Mouse (Mus musculus) neural tube, embryonic 13.5 days (tissue): ENCODE results near the gene Plekhm1. TPM values are rescaled to one million over a fixed set of nuclear protein-coding genes. Genes with fewer than 3 reads are reported as not detected.

Experiments used
- ATAC-seq: fragments of 200-750 bp; cut with Nextera tagmentation; 2 replicates; pipeline ENCODE4 v1.8.0; 2017; ENCODE audit warnings: low read depth, mild to moderate bottlenecking, moderate TSS enrichment, moderate library complexity
- H3K27ac ChIP-seq: fragments of 300-500 bp; sonication (generic); replicated peaks from 2 replicates; pipeline ENCODE4 v1.5.1; 2015; ENCODE audit warnings: moderate library complexity, mild to moderate bottlenecking, inconsistent platforms
- H3K27me3 ChIP-seq: fragments of 300-500 bp; sonication (generic); 2 replicates; pipeline ENCODE4 v1.6.1; 2015; ENCODE audit warnings: mild to moderate bottlenecking, inconsistent platforms
- H3K36me3 ChIP-seq: fragments of 300-500 bp; sonication (generic); 2 replicates; pipeline ENCODE4 v1.6.1; 2015; ENCODE audit warnings: mild to moderate bottlenecking, inconsistent platforms
- H3K4me1 ChIP-seq: fragments of 300-500 bp; sonication (generic); replicated peaks from 2 replicates; pipeline ENCODE4 v1.6.1; 2015; ENCODE audit warnings: inconsistent platforms
- H3K4me2 ChIP-seq: fragments of 300-500 bp; sonication (generic); 2 replicates; pipeline ENCODE4 v1.6.1; 2015; ENCODE audit warnings: inconsistent platforms, mild to moderate bottlenecking, moderate library complexity
- H3K4me3 ChIP-seq: fragments of 300-500 bp; sonication (generic); 2 replicates; pipeline ENCODE4 v1.5.1; 2015; ENCODE audit warnings: mild to moderate bottlenecking, inconsistent platforms
- H3K9ac ChIP-seq: fragments of 300-500 bp; sonication (generic); 2 replicates; pipeline ENCODE4 v1.6.1; 2015; ENCODE audit warnings: moderate library complexity, mild to moderate bottlenecking, inconsistent platforms
- H3K9me3 ChIP-seq: fragments of 300-500 bp; sonication (generic); 2 replicates; pipeline ENCODE4 v1.6.1; 2016; ENCODE audit warnings: inconsistent platforms
- WGBS: fragments of 180-500 bp; shearing (Covaris S2); methylation state at CpG from one replicate; pipeline ENCODE4 v1.1.7; 2015; 5-methylcytosine and 5-hydroxymethylcytosine counted together
- polyA plus RNA-seq: library from polyadenylated mRNA; unstranded; fragments of >200 nt; fragmentation: Nextera tagmentation; extraction: Ambion mirVana; gene quantifications from 2 replicates; pipeline ENCODE4 v1.2.1, GENCODE M21; 2015

Plekhm1 gene
- polyA plus RNA-seq, 1 experiment from 2014 or later = 8.7 TPM

- Histone ChIP-seq H3K27ac (no peak overlapping the region), H3K27me3 (no peaks in the 10 kb centered on the region), H3K4me2 (no peak overlapping the region), H3K4me1 (peaks cover 6% of the 10 kb centered on the region; the same call in 1 of the 2 replicates), H3K36me3 (no peaks in the 10 kb centered on the region), H3K9me3 (no peaks in the 10 kb centered on the region), H3K9ac (no peak overlapping the region), H3K4me3 (no peak overlapping the region)
- WGBS = 83% methylated on average over 7 of the region's 7 CpGs
- ATAC-seq = no peak
Observed at GRCm38 (mm10) chr11:103345408-103346091, 66.9 kb downstream of the Plekhm1 start.

DNA sequence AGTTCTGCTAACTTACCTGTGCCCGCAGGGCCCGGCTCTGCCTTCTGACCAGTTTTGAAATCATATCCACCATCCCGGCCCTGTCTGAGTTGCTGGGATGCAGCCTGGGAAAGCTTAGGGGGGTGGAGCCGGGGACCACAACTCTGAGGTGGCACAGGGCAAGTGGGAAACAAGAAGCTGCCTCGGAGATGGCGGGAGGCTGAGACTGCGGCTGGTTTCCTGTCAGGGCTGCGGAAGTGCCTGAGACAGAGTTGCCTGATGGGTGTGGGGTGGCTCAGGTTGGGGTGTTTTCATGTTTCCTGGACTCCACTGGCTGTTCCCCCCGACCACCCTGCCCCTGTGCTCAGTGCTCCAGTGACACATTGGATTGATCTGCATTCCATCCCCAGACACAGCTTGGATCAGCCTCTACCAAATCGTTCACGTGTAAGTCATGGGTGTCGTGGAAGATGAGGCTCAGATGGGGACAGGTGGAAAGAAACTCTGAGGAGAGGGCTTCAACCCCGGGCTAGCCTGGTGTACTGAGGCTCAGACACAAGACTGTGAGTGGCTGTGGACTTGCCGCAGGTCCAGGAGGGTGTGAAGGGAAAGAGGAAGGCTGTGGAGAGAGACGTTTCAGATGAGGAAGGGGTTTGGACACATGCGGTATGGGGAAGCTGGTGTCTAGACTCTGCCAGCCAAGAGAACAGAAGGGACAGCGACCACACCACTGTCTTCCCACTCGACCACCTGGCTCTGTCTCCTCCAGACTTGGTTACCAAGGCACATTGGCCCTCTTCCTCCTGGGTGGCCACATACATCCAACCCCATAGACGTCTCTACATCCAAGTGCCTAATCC is 67.8 kb downstream of the Plekhm1 start:
- Histone ChIP-seq H3K36me3 (no peaks in the 10 kb centered on the region), H3K9ac (no peak overlapping the region), H3K4me2 (no peak overlapping the region), H3K27me3 (no peaks in the 10 kb centered on the region), H3K4me3 (no peak overlapping the region), H3K9me3 (no peaks in the 10 kb centered on the region), H3K4me1 (peaks cover 13% of the 10 kb centered on the region), H3K27ac (no peak overlapping the region)
- WGBS = 78% methylated on average over 19 of the region's 19 CpGs
- no peak for ATAC-seq

GRCm38 (mm10) chr11:103343881-103344280 is 68.6 kb downstream of the Plekhm1 start:
- H3K27me3 ChIP-seq = peaks cover 5% of the 10 kb centered on the region; the same call in 1 of the 2 replicates
- no peak overlapping the region for H3K27ac ChIP-seq
- no peak overlapping the region for H3K4me3 ChIP-seq
- 81% methylated on average over 1 of the region's 1 CpGs for WGBS
- no peak overlapping the region for H3K9ac ChIP-seq
- H3K36me3 ChIP-seq = no peaks in the 10 kb centered on the region
- H3K4me2 ChIP-seq = no peak overlapping the region
- H3K9me3 ChIP-seq = no peaks in the 10 kb centered on the region
- peaks cover 16% of the 10 kb centered on the region for H3K4me1 ChIP-seq
- no peak for ATAC-seq

DNA sequence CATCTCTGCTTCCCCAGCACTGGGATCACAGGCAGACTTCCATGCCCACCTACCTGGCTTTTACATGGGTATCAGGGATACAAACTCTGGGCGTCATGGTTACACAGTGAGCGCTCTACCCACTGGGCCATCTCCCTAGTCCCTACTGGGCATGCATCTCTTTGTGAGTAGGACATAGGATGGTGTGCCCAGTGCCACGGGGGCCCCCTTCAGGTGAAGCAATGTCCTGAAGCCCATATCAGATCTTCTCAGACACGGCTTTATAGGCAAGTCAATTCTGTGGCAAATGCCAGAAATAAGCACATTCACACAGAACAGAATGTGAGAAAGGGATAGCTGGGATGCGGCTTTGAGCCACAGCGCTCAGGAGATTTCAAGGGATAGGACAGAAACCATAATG is 69.4 kb downstream of the Plekhm1 start:
- 88% methylated on average over 6 of the region's 6 CpGs for WGBS
- no peak for ATAC-seq
- H3K4me3 ChIP-seq = no peak overlapping the region

GRCm38 (mm10) chr11:103340677-103341076 is 71.8 kb downstream of the Plekhm1 start:
- no peak for ATAC-seq
- H3K27ac ChIP-seq = no peak overlapping the region
- H3K9me3 ChIP-seq = no peaks in the 10 kb centered on the region
- no peak overlapping the region for H3K4me3 ChIP-seq
- H3K27me3 ChIP-seq = peaks cover 10% of the 10 kb centered on the region; the same call in 1 of the 2 replicates
- no peak overlapping the region for H3K4me2 ChIP-seq
- peaks cover 10% of the 10 kb centered on the region for H3K4me1 ChIP-seq
- no peak overlapping the region for H3K9ac ChIP-seq
- 32% methylated on average over 7 of the region's 7 CpGs for WGBS
- no peaks in the 10 kb centered on the region for H3K36me3 ChIP-seq

More for the DNA sequence above, 69.4 kb downstream of the Plekhm1 start:
- Histone ChIP-seq H3K4me1 (peaks cover 16% of the 10 kb centered on the region), H3K36me3 (no peaks in the 10 kb centered on the region), H3K27me3 (peaks cover 5% of the 10 kb centered on the region; the same call in 1 of the 2 replicates), H3K4me2 (no peak overlapping the region), H3K27ac (no peak overlapping the region), H3K9me3 (no peaks in the 10 kb centered on the region), H3K9ac (no peak overlapping the region)

DNA sequence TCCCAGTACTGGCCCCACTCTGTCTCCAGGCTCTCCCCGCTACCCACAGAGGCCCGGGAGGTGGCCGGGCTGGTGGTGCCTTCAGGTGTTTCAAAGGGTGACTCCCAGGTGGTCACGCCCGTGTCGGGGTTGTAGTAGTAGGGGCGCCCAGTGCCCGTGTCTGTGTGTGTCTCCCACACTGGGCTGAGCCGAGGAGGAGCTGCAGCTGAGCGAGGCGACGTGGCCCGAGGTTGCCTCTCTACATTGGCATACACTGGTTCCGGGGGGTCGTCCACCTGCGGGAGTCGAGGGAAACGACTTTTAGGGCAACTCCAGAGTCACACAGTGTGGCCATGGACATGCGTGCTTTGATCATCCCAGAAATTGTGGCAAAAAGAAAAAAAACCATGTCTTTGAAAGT is 72.4 kb downstream of the Plekhm1 start:
- no peaks in the 10 kb centered on the region for H3K9me3 ChIP-seq
- no peaks in the 10 kb centered on the region for H3K36me3 ChIP-seq
- H3K27me3 ChIP-seq = peaks cover 10% of the 10 kb centered on the region; the same call in 1 of the 2 replicates
- peak overlapping the region; percentile 15 for H3K4me3 ChIP-seq
- ATAC-seq = no peak
- H3K4me1 ChIP-seq = peaks cover 10% of the 10 kb centered on the region; the same call in 1 of the 2 replicates
- 65% methylated on average over 19 of the region's 19 CpGs for whole genome bisulfite sequencing
- H3K4me2 ChIP-seq = peak overlapping the region; percentile 44
- no peak overlapping the region for H3K9ac ChIP-seq
- H3K27ac ChIP-seq = no peak overlapping the region

GRCm38 (mm10) chr11:103339414-103340119 is 72.9 kb downstream of the Plekhm1 start:
- Histone ChIP-seq H3K36me3 (no peaks in the 10 kb centered on the region), H3K9ac (no peak overlapping the region), H3K4me3 (peak overlapping the region; percentile 15), H3K9me3 (no peaks in the 10 kb centered on the region), H3K27ac (no peak overlapping the region), H3K4me1 (peaks cover 10% of the 10 kb centered on the region; the same call in 1 of the 2 replicates), H3K4me2 (peak overlapping the region; percentile 44), H3K27me3 (peaks cover 16% of the 10 kb centered on the region)
- 46% methylated on average over 19 of the region's 19 CpGs for WGBS
- ATAC-seq = 0 out of 2 replicates have a peak, but pooled peaks have one; percentile 53

GRCm38 (mm10) chr11:103338671-103339070 is 73.8 kb downstream of the Plekhm1 start:
- Histone ChIP-seq H3K4me1 (peaks cover 16% of the 10 kb centered on the region), H3K27me3 (peaks cover 25% of the 10 kb centered on the region), H3K4me2 (no peak overlapping the region), H3K27ac (no peak overlapping the region), H3K4me3 (no peak overlapping the region), H3K9ac (no peak overlapping the region), H3K36me3 (no peaks in the 10 kb centered on the region), H3K9me3 (no peaks in the 10 kb centered on the region)
- ATAC-seq = no peak
- WGBS = 92% methylated on average over 6 of the region's 6 CpGs

DNA sequence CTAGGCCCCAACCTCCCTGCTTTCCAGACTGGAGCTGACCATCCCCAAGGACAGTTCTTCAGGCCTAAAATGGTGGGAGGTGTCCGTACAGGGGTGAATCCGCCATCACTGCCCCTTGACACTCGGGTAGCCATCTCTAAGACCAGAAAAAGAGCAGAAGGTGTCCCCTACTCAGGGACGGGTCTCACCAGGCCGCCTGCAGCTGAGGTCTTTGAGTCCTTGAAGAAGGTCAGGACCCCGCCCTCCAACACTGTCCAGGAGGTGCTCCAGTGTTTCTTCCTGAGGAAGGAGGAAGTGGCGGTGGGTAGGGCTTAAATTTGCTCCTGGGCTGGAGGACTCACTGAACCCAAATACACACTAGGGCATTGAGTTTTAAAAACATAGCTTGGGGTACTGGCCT is 74.4 kb downstream of the Plekhm1 start:
- Histone ChIP-seq H3K4me3 (no peak overlapping the region), H3K27me3 (peaks cover 31% of the 10 kb centered on the region), H3K4me2 (no peak overlapping the region), H3K36me3 (no peaks in the 10 kb centered on the region), H3K4me1 (peaks cover 22% of the 10 kb centered on the region), H3K9ac (no peak overlapping the region), H3K27ac (no peak overlapping the region), H3K9me3 (no peaks in the 10 kb centered on the region)
- 88% methylated on average over 7 of the region's 7 CpGs for WGBS
- no peak for ATAC-seq

GRCm38 (mm10) chr11:103337180-103337579 is 75.3 kb downstream of the Plekhm1 start:
- no peak for ATAC-seq
- H3K4me3 ChIP-seq = no peak overlapping the region
- no peak overlapping the region for H3K27ac ChIP-seq
- no peaks in the 10 kb centered on the region for H3K36me3 ChIP-seq
- H3K9me3 ChIP-seq = no peaks in the 10 kb centered on the region
- H3K27me3 ChIP-seq = peaks cover 39% of the 10 kb centered on the region
- peaks cover 31% of the 10 kb centered on the region for H3K4me1 ChIP-seq
- 88% methylated on average over 2 of the region's 2 CpGs for WGBS
- no peak overlapping the region for H3K4me2 ChIP-seq
- H3K9ac ChIP-seq = no peak overlapping the region

DNA sequence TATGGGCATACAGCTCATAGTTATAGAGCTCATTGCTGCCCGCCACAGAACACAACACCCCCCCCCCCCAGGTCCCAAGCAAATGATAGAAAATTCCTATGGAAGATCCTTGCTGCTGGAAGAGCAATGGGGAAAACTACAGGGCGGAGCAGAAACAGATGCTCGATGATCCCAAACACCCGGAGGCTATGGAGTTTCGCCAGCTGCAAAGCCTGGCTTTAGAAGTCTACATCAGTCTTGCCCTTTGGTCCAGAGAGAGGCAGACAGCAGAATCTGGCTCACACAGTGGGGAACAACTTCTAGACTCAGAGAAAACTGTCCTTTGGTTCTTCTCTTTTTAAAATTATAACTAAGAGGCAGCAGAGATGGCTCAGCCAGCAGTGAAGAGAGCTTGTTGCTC is 76.9 kb downstream of the Plekhm1 start:
- peaks cover 36% of the 10 kb centered on the region for H3K4me1 ChIP-seq
- H3K9me3 ChIP-seq = no peaks in the 10 kb centered on the region
- no peak overlapping the region for H3K9ac ChIP-seq
- no peak overlapping the region for H3K4me2 ChIP-seq
- H3K36me3 ChIP-seq = no peaks in the 10 kb centered on the region
- ATAC-seq = no peak
- no peak overlapping the region for H3K27ac ChIP-seq
- no peak overlapping the region for H3K4me3 ChIP-seq
- H3K27me3 ChIP-seq = peaks cover 49% of the 10 kb centered on the region
- 83% methylated on average over 5 of the region's 5 CpGs for WGBS

DNA sequence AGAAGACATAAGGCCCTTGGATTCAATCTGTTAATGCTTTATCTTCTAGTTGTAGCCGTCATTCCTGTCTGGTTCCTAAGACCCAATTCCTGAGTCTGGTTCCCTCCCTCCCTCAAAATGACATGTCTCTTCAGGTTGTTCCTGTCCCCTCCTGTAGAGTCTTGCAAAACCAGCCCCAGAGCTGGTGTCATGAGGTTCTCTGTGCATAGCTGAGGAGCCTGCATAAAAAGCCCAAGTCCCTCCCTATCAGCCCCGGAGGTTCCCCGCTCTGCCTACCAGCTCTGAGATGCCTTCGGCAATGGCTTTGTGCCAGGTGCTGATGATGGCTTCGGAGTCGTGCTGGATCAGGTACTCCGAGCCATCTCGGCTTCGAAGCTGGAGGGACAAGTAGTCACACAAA is 77.6 kb downstream of the Plekhm1 start:
- H3K27me3 ChIP-seq = peaks cover 49% of the 10 kb centered on the region
- no peak overlapping the region for H3K4me2 ChIP-seq
- no peaks in the 10 kb centered on the region for H3K36me3 ChIP-seq
- no peak overlapping the region for H3K4me3 ChIP-seq
- 84% methylated on average over 9 of the region's 9 CpGs for WGBS
- no peak for ATAC-seq
- H3K4me1 ChIP-seq = peaks cover 31% of the 10 kb centered on the region
- no peaks in the 10 kb centered on the region for H3K9me3 ChIP-seq
- no peak overlapping the region for H3K9ac ChIP-seq
- no peak overlapping the region for H3K27ac ChIP-seq
